Mouse (Mus musculus): ENCODE measurements around the gene Grk1.

GRCm38 (mm10) chr8:13393869-13394268 lies 11.0 kb upstream of the Grk1 start:
- TF ChIP-seq POU5F1 (IDR thresholded peaks at IDR 0.05; ENCODE audit: borderline replicate concordance, low read length) (no peak), CTCF (conservative IDR thresholded peaks at IDR 0.05; ENCODE audit: low read length) (no peak)

Measured in E14TG2a.4 (cell line).